Mouse (Mus musculus) embryo, embryonic 9.5 days (tissue): ENCODE data around the gene Sox15.
"Not testable (repeated sequence)": the region's sequence is repeated elsewhere in the genome, so short reads cannot be mapped to it uniquely, and the experiment has no call there.

ENCODE experiments used
- DNase-seq: peaks from one replicate; pipeline ENCODE4 v3.0.0-alpha.2; 2017; ENCODE audit errors: extremely low spot score

The Sox15 gene

GRCm38 (mm10) chr11:69655264-69656064 is at the start of gene Sox15:
Gene Sox15 (plus strand): TSS chr11:69655314.
- peak; percentile 81 for DNase-seq

- DNase-seq, result peak; percentile 79
These were observed 49.2 kb upstream of the Sox15 start, which contains the start of gene Atp1b2 for GRCm38 (mm10) chr11:69605726-69606490. Gene Atp1b2 (minus strand): TSS chr11:69605942.

- no peak for DNase-seq
These were observed 48.7 kb upstream of the Sox15 start for GRCm38 (mm10) chr11:69606491-69606795.

GRCm38 (mm10) chr11:69606832-69607231 is 48.3 kb upstream of the Sox15 start:
- no peak for DNase-seq

GRCm38 (mm10) chr11:69608525-69608924 is 46.6 kb upstream of the Sox15 start:
- DNase-seq, result no peak

- no peak for DNase-seq
These were observed 45.7 kb upstream of the Sox15 start for GRCm38 (mm10) chr11:69609416-69609815.

GRCm38 (mm10) chr11:69610899-69611298 is 44.2 kb upstream of the Sox15 start:
- no peak for DNase-seq

GRCm38 (mm10) chr11:69613553-69614256 is 41.4 kb upstream of the Sox15 start:
- peak; percentile 86 for DNase-seq

GRCm38 (mm10) chr11:69614257-69614588 is 40.9 kb upstream of the Sox15 start:
- DNase-seq, result not testable (repeated sequence)

GRCm38 (mm10) chr11:69616781-69617180 is 38.3 kb upstream of the Sox15 start:
- DNase-seq, result no peak

GRCm38 (mm10) chr11:69617805-69618204 is 37.3 kb upstream of the Sox15 start, which contains the start of gene Shbg:
Gene Shbg (minus strand): TSS chr11:69617905.
- DNase-seq, result no peak

- DNase-seq, result no peak
These were observed 34.6 kb upstream of the Sox15 start for GRCm38 (mm10) chr11:69620394-69621081.

GRCm38 (mm10) chr11:69621571-69622268 is 33.4 kb upstream of the Sox15 start, which contains the start of gene Sat2:
Gene Sat2 (plus strand): TSS chr11:69622024.
- peak; percentile 82 for DNase-seq

- DNase-seq, result no peak
These were observed 32.7 kb upstream of the Sox15 start for GRCm38 (mm10) chr11:69622406-69622805.

- DNase-seq, result no peak
These were observed 32.1 kb upstream of the Sox15 start for GRCm38 (mm10) chr11:69623006-69623405.

GRCm38 (mm10) chr11:69624339-69624738 is 30.8 kb upstream of the Sox15 start:
- DNase-seq, result not testable (repeated sequence)

GRCm38 (mm10) chr11:69628286-69628685 is 26.8 kb upstream of the Sox15 start:
- DNase-seq, result peak; percentile 82

GRCm38 (mm10) chr11:69629802-69630201 is 25.3 kb upstream of the Sox15 start:
- DNase-seq, result no peak

GRCm38 (mm10) chr11:69632284-69633089 is 22.6 kb upstream of the Sox15 start, which contains the start of gene Fxr2:
Gene Fxr2 (plus strand): TSS chr11:69632990.
- peak; percentile 100 for DNase-seq
